Mouse (Mus musculus) CD4-positive helper T cell, adult 2 months (primary cell): Measurements from ENCODE around the gene 2610044O15Rik8.

Experiments
- DNase-seq: peaks from one replicate; pipeline ENCODE4 v3.0.0-alpha.2; 2012; ENCODE audit warnings: low read depth, missing footprints, low spot score

The 2610044O15Rik8 gene

DNA sequence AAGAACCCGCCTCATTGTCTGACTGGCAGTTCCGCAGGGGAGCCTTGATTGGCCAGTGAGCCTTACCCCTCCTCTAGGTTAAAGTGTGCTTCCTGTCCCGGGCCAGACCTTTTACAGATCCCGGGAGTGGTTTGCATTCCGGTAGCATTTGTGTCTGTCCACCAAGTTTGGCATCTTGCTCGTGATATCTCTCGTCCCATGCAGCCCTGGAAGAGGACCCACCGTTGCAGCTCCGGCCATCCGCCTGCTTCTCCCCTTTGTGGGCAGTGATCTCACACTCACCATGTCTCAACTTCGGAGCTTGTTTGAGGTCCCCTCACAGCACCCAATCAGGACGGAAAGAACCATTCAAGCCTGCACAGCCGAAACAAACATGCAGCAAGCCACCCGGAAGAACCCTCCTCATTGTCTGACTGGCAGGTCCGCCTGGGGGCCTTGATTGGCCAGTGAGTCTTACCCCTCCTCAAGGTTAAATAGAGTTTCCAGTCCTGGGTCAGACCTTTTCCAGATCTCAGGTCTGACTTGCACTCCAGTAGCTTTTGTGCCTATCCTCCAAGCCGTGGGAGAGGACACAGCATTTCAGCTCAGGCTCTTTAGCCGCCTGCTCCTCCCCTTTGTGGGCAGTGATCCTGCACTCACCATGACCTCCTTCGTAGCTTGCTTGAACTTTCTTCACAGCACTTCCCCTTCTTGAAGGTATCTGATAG is at the start of gene 2610044O15Rik8:
Gene 2610044O15Rik8 (minus strand): TSS at position 380 of the 707 bp plus-strand sequence.
- peak; percentile 89 for DNase-seq

DNA sequence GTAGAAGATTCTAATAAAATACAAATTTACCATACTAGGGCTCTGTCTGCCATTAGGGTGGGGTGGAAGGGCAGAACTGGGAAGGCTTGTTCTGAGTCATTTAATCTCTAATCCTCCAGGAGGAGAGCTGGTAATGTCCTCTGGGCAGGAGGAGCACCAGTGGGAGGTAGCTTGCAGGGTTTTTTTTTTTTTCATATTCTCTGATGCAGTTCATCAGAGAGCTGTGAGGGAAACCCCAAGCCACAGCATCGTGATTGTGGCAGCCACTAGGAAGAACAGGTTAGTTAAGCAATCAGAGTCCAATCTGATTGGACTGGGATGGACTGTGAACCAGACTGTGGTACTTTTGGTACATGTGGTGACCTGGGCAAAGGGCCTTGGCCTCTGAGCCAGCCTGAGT is 31.7 kb upstream of the 2610044O15Rik8 start:
- DNase-seq, result peak; percentile 64

DNA sequence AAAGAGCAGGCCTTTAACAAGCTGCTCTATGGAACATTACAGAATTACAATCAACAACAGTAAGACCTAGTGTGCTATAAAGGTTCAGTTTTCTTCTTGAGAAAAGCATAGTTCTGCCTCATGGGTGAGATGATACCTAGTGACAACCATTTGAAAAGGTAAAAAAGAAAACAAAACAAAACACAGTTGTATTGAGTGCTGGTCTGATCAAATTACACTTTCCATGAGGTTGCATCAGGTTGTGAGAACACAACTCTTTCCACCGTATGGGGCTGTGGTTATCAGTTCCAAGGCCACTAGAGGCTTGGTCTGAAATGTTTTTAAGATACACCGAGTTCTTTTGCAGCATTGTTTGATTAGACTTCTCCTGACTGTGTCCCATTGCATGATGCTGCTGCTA is 30.1 kb upstream of the 2610044O15Rik8 start:
- peak; percentile 37 for DNase-seq

DNA sequence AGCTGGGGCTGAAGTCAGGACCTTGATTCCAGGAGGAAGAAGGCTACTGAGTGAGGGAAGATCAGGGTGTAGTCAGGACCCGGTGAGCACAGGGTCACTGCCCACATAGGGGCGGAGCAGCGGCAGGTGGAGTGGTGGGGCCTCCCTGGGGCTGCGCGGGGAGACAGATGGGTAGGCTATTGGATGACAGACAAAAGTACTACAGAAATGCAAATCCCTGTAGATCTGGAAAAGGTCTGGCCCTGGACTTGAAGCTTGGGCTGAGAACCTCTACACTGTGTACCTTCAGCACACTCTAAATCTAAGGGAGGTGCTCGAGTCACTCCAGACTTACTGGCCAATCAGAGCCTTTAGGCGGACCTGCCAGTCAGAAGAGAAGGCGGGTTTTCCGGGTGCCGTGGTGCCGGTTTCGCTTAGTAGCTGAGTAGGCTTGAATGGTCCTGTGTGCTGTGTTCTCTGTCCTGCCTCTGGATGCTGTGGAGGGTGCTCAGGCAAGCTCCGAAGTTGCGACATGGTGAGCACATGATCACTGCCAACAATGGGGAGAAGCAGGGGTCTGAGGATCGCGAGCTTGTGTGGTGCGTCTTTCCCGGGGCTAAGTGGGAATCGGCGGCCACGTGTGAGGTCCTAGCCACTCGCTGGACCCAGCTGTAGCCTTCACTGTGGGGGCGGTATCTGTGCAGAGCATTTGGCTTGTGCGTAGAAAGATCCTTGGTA is 29.2 kb upstream of the 2610044O15Rik8 start:
- peak; percentile 80 for DNase-seq

DNA sequence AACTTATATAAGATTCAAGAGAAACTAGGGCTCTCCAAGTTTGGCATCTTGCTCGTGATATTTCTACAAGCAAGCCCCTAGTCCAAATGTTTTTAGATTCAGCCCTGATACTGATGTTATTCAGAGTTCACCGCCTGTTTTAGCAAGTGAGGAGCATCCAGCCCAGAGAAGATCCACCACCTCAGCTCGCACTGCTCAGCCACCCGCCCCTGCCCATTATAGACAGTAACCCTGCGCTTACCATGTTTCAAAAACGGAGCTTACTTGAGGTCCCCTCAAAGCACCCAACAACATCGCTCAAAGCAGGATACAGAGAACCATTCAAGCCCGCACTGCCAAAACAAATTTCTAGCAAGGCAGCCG is 561 bp downstream of the 2610044O15Rik8 start:
- no peak for DNase-seq
